Mouse (Mus musculus): ENCODE measurements around the gene Tac1. TPM values are rescaled to one million over a fixed set of nuclear protein-coding genes. Genes with fewer than 3 reads are reported as not detected.
"Not testable (repeated sequence)": the region's sequence is repeated elsewhere in the genome, so short reads cannot be mapped to it uniquely, and the experiment has no call there.

Gene Tac1
- 36.9 and 44.2 TPM in 2 replicates for polyA plus RNA-seq (2012; rRNA removed)

- DNase-seq (ENCODE audit: low read depth) = peak; percentile 46
- no peak for TF ChIP-seq POLR2A (IDR thresholded peaks at IDR 0.05; ENCODE audit: borderline replicate concordance, extremely low read depth, insufficient read depth, insufficient read length, poor library complexity, severe bottlenecking)
- no peak for TF ChIP-seq CTCF (IDR thresholded peaks at IDR 0.05; ENCODE audit: borderline replicate concordance, extremely low read depth, insufficient read depth, insufficient read length)
Measured at GRCm38 (mm10) chr6:7554829-7555391, at the start of gene Tac1. TSS of gene Tac1 (plus strand) at chr6:7554879.

- not testable (repeated sequence) for DNase-seq (ENCODE audit: low read depth)
Measured at GRCm38 (mm10) chr6:7543511-7543910, 11.2 kb upstream of the Tac1 start.

GRCm38 (mm10) chr6:7555688-7556476, 1.2 kb downstream of the Tac1 start:
- DNase-seq (ENCODE audit: low read depth) = peak; percentile 50
- TF ChIP-seq CTCF (IDR thresholded peaks at IDR 0.05; ENCODE audit: borderline replicate concordance, extremely low read depth, insufficient read depth, insufficient read length) (no peak), POLR2A (IDR thresholded peaks at IDR 0.05; ENCODE audit: borderline replicate concordance, extremely low read depth, insufficient read depth, insufficient read length, poor library complexity, severe bottlenecking) (no peak)

GRCm38 (mm10) chr6:7558164-7558563, 3.5 kb downstream of the Tac1 start:
- no peak for TF ChIP-seq CTCF (IDR thresholded peaks at IDR 0.05; ENCODE audit: borderline replicate concordance, extremely low read depth, insufficient read depth, insufficient read length)
- no peak for TF ChIP-seq POLR2A (IDR thresholded peaks at IDR 0.05; ENCODE audit: borderline replicate concordance, extremely low read depth, insufficient read depth, insufficient read length, poor library complexity, severe bottlenecking)
- peak; percentile 69 for DNase-seq (ENCODE audit: low read depth)

GRCm38 (mm10) chr6:7562524-7562923, 7.8 kb downstream of the Tac1 start:
- DNase-seq (ENCODE audit: low read depth) = peak; percentile 52
- TF ChIP-seq POLR2A (IDR thresholded peaks at IDR 0.05; ENCODE audit: borderline replicate concordance, extremely low read depth, insufficient read depth, insufficient read length, poor library complexity, severe bottlenecking) (no peak), CTCF (IDR thresholded peaks at IDR 0.05; ENCODE audit: borderline replicate concordance, extremely low read depth, insufficient read depth, insufficient read length) (no peak)

GRCm38 (mm10) chr6:7564537-7564936, 9.9 kb downstream of the Tac1 start:
- no peak for DNase-seq (ENCODE audit: low read depth)
- no peak for TF ChIP-seq POLR2A (IDR thresholded peaks at IDR 0.05; ENCODE audit: borderline replicate concordance, extremely low read depth, insufficient read depth, insufficient read length, poor library complexity, severe bottlenecking)
- no peak for TF ChIP-seq CTCF (IDR thresholded peaks at IDR 0.05; ENCODE audit: borderline replicate concordance, extremely low read depth, insufficient read depth, insufficient read length)

GRCm38 (mm10) chr6:7571144-7571543, 16.5 kb downstream of the Tac1 start:
- peak; percentile 38 for DNase-seq (ENCODE audit: low read depth)
- TF ChIP-seq POLR2A (IDR thresholded peaks at IDR 0.05; ENCODE audit: borderline replicate concordance, extremely low read depth, insufficient read depth, insufficient read length, poor library complexity, severe bottlenecking) = no peak
- no peak for TF ChIP-seq CTCF (IDR thresholded peaks at IDR 0.05; ENCODE audit: borderline replicate concordance, extremely low read depth, insufficient read depth, insufficient read length)

- no peak for DNase-seq (ENCODE audit: low read depth)
- TF ChIP-seq POLR2A (IDR thresholded peaks at IDR 0.05; ENCODE audit: borderline replicate concordance, extremely low read depth, insufficient read depth, insufficient read length, poor library complexity, severe bottlenecking) (no peak), CTCF (IDR thresholded peaks at IDR 0.05; ENCODE audit: borderline replicate concordance, extremely low read depth, insufficient read depth, insufficient read length) (no peak)
Measured at GRCm38 (mm10) chr6:7578031-7578430, 23.4 kb downstream of the Tac1 start.

- TF ChIP-seq POLR2A (IDR thresholded peaks at IDR 0.05; ENCODE audit: borderline replicate concordance, extremely low read depth, insufficient read depth, insufficient read length, poor library complexity, severe bottlenecking) = no peak
- no peak for TF ChIP-seq CTCF (IDR thresholded peaks at IDR 0.05; ENCODE audit: borderline replicate concordance, extremely low read depth, insufficient read depth, insufficient read length)
- DNase-seq (ENCODE audit: low read depth) = no peak
Measured at GRCm38 (mm10) chr6:7594445-7594844, 39.8 kb downstream of the Tac1 start.

- DNase-seq (ENCODE audit: low read depth) = no peak
- TF ChIP-seq CTCF (IDR thresholded peaks at IDR 0.05; ENCODE audit: borderline replicate concordance, extremely low read depth, insufficient read depth, insufficient read length) = no peak
- TF ChIP-seq POLR2A (IDR thresholded peaks at IDR 0.05; ENCODE audit: borderline replicate concordance, extremely low read depth, insufficient read depth, insufficient read length, poor library complexity, severe bottlenecking) = no peak
Measured at GRCm38 (mm10) chr6:7598416-7598815, 43.7 kb downstream of the Tac1 start.

- DNase-seq (ENCODE audit: low read depth) = peak; percentile 41
- no peak for TF ChIP-seq POLR2A (IDR thresholded peaks at IDR 0.05; ENCODE audit: borderline replicate concordance, extremely low read depth, insufficient read depth, insufficient read length, poor library complexity, severe bottlenecking)
- TF ChIP-seq CTCF (IDR thresholded peaks at IDR 0.05; ENCODE audit: borderline replicate concordance, extremely low read depth, insufficient read depth, insufficient read length) = peak; percentile 5; the same call in 1 of the 2 replicates
Measured at GRCm38 (mm10) chr6:7600228-7600627, 45.5 kb downstream of the Tac1 start.

Data from brain, embryonic 14.5 days (tissue).